Mouse (Mus musculus) liver, postnatal 0 days (tissue): ENCODE results near the gene Gabrb1.

Experiments
- CTCF ChIP-seq: sonication (generic); IDR thresholded peaks from 2 replicates; pipeline ENCODE4 v1.5.1; 2016; ENCODE audit warnings: antibody characterized with exemption, low read depth
- EP300 ChIP-seq: IDR thresholded peaks from 2 replicates; pipeline ENCODE4 v1.6.1; 2016; ENCODE audit warnings: antibody characterized with exemption, low read depth, mild to moderate bottlenecking

DNA sequence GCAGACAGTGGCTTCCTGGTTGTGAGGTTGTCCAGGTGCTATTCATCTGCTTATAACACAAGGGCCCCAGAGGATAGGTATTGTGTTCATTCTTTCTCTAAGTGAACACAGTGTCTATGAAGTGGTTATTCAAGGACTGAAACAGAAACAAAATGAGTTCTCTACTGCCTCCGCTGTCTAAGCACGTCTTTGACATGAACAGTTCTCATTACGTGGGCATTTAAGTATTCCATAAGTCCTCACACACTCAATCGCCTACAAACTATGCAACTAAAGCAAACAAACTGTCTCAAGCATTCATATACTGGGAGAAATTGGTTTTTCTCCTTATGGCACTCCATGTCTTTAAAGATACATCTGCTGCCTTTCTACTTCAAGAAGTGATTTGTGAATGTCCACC is 257.8 kb downstream of the Gabrb1 start:
- TF ChIP-seq CTCF (no peak), EP300 (no peak)
